Mouse (Mus musculus) hindbrain, embryonic 16.5 days (tissue): ENCODE data around the gene Ube2g2. TPM values are rescaled to one million over a fixed set of nuclear protein-coding genes. Genes with fewer than 3 reads are reported as not detected.

Source experiments
- ATAC-seq: fragments of 200-750 bp; cut with Nextera tagmentation; 2 replicates; pipeline ENCODE4 v1.8.0; 2017; ENCODE audit warnings: moderate TSS enrichment, moderate library complexity
- H3K27ac ChIP-seq: fragments of 300-500 bp; sonication (generic); 2 replicates; pipeline ENCODE4 v1.5.1; 2014; ENCODE audit warnings: low read depth, mild to moderate bottlenecking, control low read depth, low read length, moderate library complexity
- H3K27me3 ChIP-seq: fragments of 300-500 bp; sonication (generic); replicated peaks from 2 replicates; pipeline ENCODE4 v1.6.1; 2014; ENCODE audit warnings: low read length; ENCODE audit not compliant: control insufficient read depth, insufficient read depth
- H3K36me3 ChIP-seq: fragments of 300-500 bp; sonication (generic); 2 replicates; pipeline ENCODE4 v1.6.1; 2014; ENCODE audit warnings: mild to moderate bottlenecking, low read length, moderate library complexity, mixed read lengths; ENCODE audit not compliant: control insufficient read depth, insufficient read depth
- H3K4me1 ChIP-seq: fragments of 300-500 bp; sonication (generic); 2 replicates; pipeline ENCODE4 v1.6.1; 2014; ENCODE audit warnings: low read depth, low read length; ENCODE audit not compliant: control insufficient read depth, insufficient read depth
- H3K4me2 ChIP-seq: fragments of 300-500 bp; sonication (generic); 2 replicates; pipeline ENCODE4 v1.6.1; 2014; ENCODE audit warnings: mild to moderate bottlenecking, low read length, control low read depth, moderate library complexity
- H3K4me3 ChIP-seq: fragments of 300-500 bp; sonication (generic); 2 replicates; pipeline ENCODE4 v1.5.1; 2014; ENCODE audit warnings: mild to moderate bottlenecking, low read length, control low read depth, moderate library complexity
- H3K9ac ChIP-seq: fragments of 300-500 bp; sonication (generic); 2 replicates; pipeline ENCODE4 v1.6.1; 2014; ENCODE audit warnings: low read depth, mild to moderate bottlenecking, control low read depth, low read length, moderate library complexity
- H3K9me3 ChIP-seq: fragments of 300-500 bp; sonication (generic); 2 replicates; pipeline ENCODE4 v1.6.1; 2014; ENCODE audit warnings: mild to moderate bottlenecking, low read length, moderate library complexity; ENCODE audit not compliant: control insufficient read depth
- WGBS: fragments of 180-500 bp; shearing (Covaris S2); extraction: QIAGEN DNeasy Blood & Tissue Kit; methylation state at CpG from one replicate; pipeline ENCODE4 v1.1.7; 2014; 5-methylcytosine and 5-hydroxymethylcytosine counted together
- polyA plus RNA-seq: library from polyadenylated mRNA; unstranded; fragments of >200 nt; fragmentation: Nextera tagmentation; extraction: Ambion mirVana; gene quantifications from 2 replicates; pipeline ENCODE4 v1.2.1, GENCODE M21; 2015

Gene Ube2g2
- 85.0 and 91.0 TPM in 2 replicates for polyA plus RNA-seq

- ATAC-seq, result peak; percentile 94
- H3K27me3 ChIP-seq, result no peaks in the 10 kb centered on the region
- peaks cover 29% of the 10 kb centered on the region for H3K4me1 ChIP-seq
- H3K4me3 ChIP-seq, result peak within 1 kb of the TSS; percentile 96
- peak within 1 kb of the TSS; percentile 89 for H3K27ac ChIP-seq
- peaks cover 11% of the 10 kb centered on the region for H3K36me3 ChIP-seq
- peak within 1 kb of the TSS; percentile 95 for H3K9ac ChIP-seq
- WGBS, result 1% methylated on average over 92 of the region's 96 CpGs
- H3K4me2 ChIP-seq, result peak within 1 kb of the TSS; percentile 79
- no peaks in the 10 kb centered on the region for H3K9me3 ChIP-seq
Measured at GRCm38 (mm10) chr10:77622055-77622988, at the start of gene Ube2g2. Ube2g2 (plus strand) TSS chr10:77622275.

- no peak overlapping the region for H3K4me3 ChIP-seq
- no peak overlapping the region for H3K4me2 ChIP-seq
- no peaks in the 10 kb centered on the region for H3K36me3 ChIP-seq
- no peaks in the 10 kb centered on the region for H3K27me3 ChIP-seq
- no peaks in the 10 kb centered on the region for H3K9me3 ChIP-seq
- no peak for ATAC-seq
- WGBS, result 77% methylated on average over 1 of the region's 1 CpGs
- no peak overlapping the region for H3K27ac ChIP-seq
- no peaks in the 10 kb centered on the region for H3K4me1 ChIP-seq
- H3K9ac ChIP-seq, result no peak overlapping the region
Measured at GRCm38 (mm10) chr10:77573162-77573561, 48.9 kb upstream of the Ube2g2 start.

GRCm38 (mm10) chr10:77580027-77580920 lies 41.8 kb upstream of the Ube2g2 start:
- H3K9ac ChIP-seq, result no peak overlapping the region
- 64% methylated on average over 10 of the region's 10 CpGs for WGBS
- no peaks in the 10 kb centered on the region for H3K36me3 ChIP-seq
- no peak overlapping the region for H3K4me3 ChIP-seq
- H3K9me3 ChIP-seq, result no peaks in the 10 kb centered on the region
- H3K4me2 ChIP-seq, result no peak overlapping the region
- H3K27ac ChIP-seq, result no peak overlapping the region
- H3K4me1 ChIP-seq, result peaks cover 19% of the 10 kb centered on the region
- no peaks in the 10 kb centered on the region for H3K27me3 ChIP-seq
- no peak for ATAC-seq

GRCm38 (mm10) chr10:77581023-77581407 lies 41.1 kb upstream of the Ube2g2 start:
- ATAC-seq, result no peak; the same call in 1 of the 2 replicates
- H3K27ac ChIP-seq, result peak overlapping the region; percentile 91
- H3K27me3 ChIP-seq, result no peaks in the 10 kb centered on the region
- H3K9ac ChIP-seq, result peak overlapping the region; percentile 81
- peak overlapping the region; percentile 95 for H3K4me2 ChIP-seq
- H3K9me3 ChIP-seq, result no peaks in the 10 kb centered on the region
- H3K36me3 ChIP-seq, result 0 out of 2 replicates have a peak, but pooled peaks cover 3% of the 10 kb centered on the region
- peaks cover 19% of the 10 kb centered on the region for H3K4me1 ChIP-seq
- 9% methylated on average over 8 of the region's 8 CpGs for WGBS
- H3K4me3 ChIP-seq, result peak overlapping the region; percentile 93

GRCm38 (mm10) chr10:77581408-77582284 lies 40.4 kb upstream of the Ube2g2 start, which contains the start of gene Pttg1ip:
Pttg1ip (plus strand) TSS chr10:77581720.
- under 1% methylated on average over 61 of the region's 64 CpGs for WGBS
- ATAC-seq, result peak; percentile 98

GRCm38 (mm10) chr10:77582285-77582618 lies 39.8 kb upstream of the Ube2g2 start:
- peak overlapping the region; percentile 95 for H3K4me2 ChIP-seq
- peaks cover 19% of the 10 kb centered on the region for H3K4me1 ChIP-seq
- no peaks in the 10 kb centered on the region for H3K27me3 ChIP-seq
- no peak overlapping the region; the same call in 1 of the 2 replicates for H3K27ac ChIP-seq
- peak overlapping the region; percentile 96 for H3K9ac ChIP-seq
- 10% methylated on average over 8 of the region's 8 CpGs for WGBS
- 0 out of 2 replicates have a peak, but pooled peaks have one; percentile 9 for ATAC-seq
- H3K36me3 ChIP-seq, result 0 out of 2 replicates have a peak, but pooled peaks cover 3% of the 10 kb centered on the region
- peak overlapping the region; percentile 93 for H3K4me3 ChIP-seq
- H3K9me3 ChIP-seq, result no peaks in the 10 kb centered on the region

More at GRCm38 (mm10) chr10:77581408-77582284, 40.4 kb upstream of the Ube2g2 start, which contains the start of gene Pttg1ip:
- Histone ChIP-seq H3K27ac (peak within 1 kb of the TSS; percentile 91), H3K27me3 (no peaks in the 10 kb centered on the region), H3K4me2 (peak within 1 kb of the TSS; percentile 95), H3K4me1 (peaks cover 19% of the 10 kb centered on the region), H3K9me3 (no peaks in the 10 kb centered on the region), H3K36me3 (0 out of 2 replicates have a peak, but pooled peaks cover 3% of the 10 kb centered on the region), H3K9ac (peak within 1 kb of the TSS; percentile 96), H3K4me3 (peak within 1 kb of the TSS; percentile 93)

GRCm38 (mm10) chr10:77583795-77584422 lies 38.2 kb upstream of the Ube2g2 start:
- H3K27ac ChIP-seq, result no peak overlapping the region
- H3K9me3 ChIP-seq, result no peaks in the 10 kb centered on the region
- no peak overlapping the region for H3K4me2 ChIP-seq
- H3K4me1 ChIP-seq, result peaks cover 19% of the 10 kb centered on the region
- 66% methylated on average over 10 of the region's 10 CpGs for WGBS
- H3K27me3 ChIP-seq, result no peaks in the 10 kb centered on the region
- 0 out of 2 replicates have a peak, but pooled peaks cover 3% of the 10 kb centered on the region for H3K36me3 ChIP-seq
- no peak overlapping the region for H3K4me3 ChIP-seq
- H3K9ac ChIP-seq, result no peak overlapping the region
- no peak for ATAC-seq

GRCm38 (mm10) chr10:77586637-77587036 lies 35.4 kb upstream of the Ube2g2 start:
- H3K4me3 ChIP-seq, result no peak overlapping the region
- H3K4me1 ChIP-seq, result peaks cover 15% of the 10 kb centered on the region
- H3K27ac ChIP-seq, result no peak overlapping the region
- no peak overlapping the region for H3K9ac ChIP-seq
- no peak overlapping the region for H3K4me2 ChIP-seq
- WGBS, result 99% methylated on average over 3 of the region's 3 CpGs
- peaks cover 12% of the 10 kb centered on the region; the same call in 1 of the 2 replicates for H3K36me3 ChIP-seq
- H3K27me3 ChIP-seq, result no peaks in the 10 kb centered on the region
- no peak for ATAC-seq
- H3K9me3 ChIP-seq, result no peaks in the 10 kb centered on the region
